Mouse (Mus musculus) brain, embryonic 14.5 days (tissue): ENCODE measurements at regions not wholly inside any gene's neighbourhood (a gene's known extent, or its start where the extent isn't known, plus 50 kb on each side); places are given as distances from the start of the nearest gene placed in this dataset.

Source experiments
- CTCF ChIP-seq: fragments of 200-500 bp; IDR thresholded peaks from 2 replicates; pipeline ENCODE4 v1.5.1; 2012; ENCODE audit warnings: inconsistent platforms, mild to moderate bottlenecking, moderate library complexity, borderline replicate concordance; ENCODE audit not compliant: insufficient read depth, insufficient read length; ENCODE audit errors: extremely low read depth
- POLR2A ChIP-seq: fragments of 200-500 bp; IDR thresholded peaks from 2 replicates; pipeline ENCODE4 v1.6.1; 2012; ENCODE audit warnings: mild to moderate bottlenecking, inconsistent platforms, borderline replicate concordance; ENCODE audit not compliant: poor library complexity, insufficient read depth, insufficient read length, severe bottlenecking; ENCODE audit errors: extremely low read depth

DNA sequence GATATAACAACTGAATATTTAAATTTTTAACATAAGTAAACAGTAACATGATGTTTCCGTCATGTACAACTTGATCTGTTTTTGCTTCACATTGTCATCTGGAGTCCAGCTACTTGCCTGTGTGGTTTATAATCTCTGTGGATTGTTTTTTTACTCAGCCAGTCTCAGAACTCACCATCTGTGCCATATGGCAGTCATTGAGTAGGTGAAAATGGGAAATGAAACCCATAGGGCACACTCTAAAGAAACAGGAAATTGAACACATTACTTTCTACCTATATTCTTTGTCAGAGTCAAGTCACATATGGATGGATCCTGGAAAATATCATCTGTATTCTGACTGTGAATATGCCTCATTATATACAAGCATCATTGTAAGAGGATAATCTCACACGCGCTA, 707.2 kb downstream of the Slitrk6 start:
- TF ChIP-seq CTCF = no peak
- TF ChIP-seq POLR2A = no peak
